Mouse (Mus musculus) liver (tissue): ENCODE results near the gene Rai14.

Experiments
- DNase-seq: peaks from one replicate; pipeline ENCODE4 v3.0.0-alpha.2; 2020; ENCODE audit warnings: mixed read lengths

Gene Rai14

GRCm38 (mm10) chr15:10646297-10646696 lies 68.1 kb downstream of the Rai14 start:
- DNase-seq: no peak

GRCm38 (mm10) chr15:10645101-10645500 lies 69.3 kb downstream of the Rai14 start:
- DNase-seq: no peak

- no peak for DNase-seq
Observed at GRCm38 (mm10) chr15:10643819-10644218, 70.6 kb downstream of the Rai14 start.

GRCm38 (mm10) chr15:10643224-10643623 lies 71.2 kb downstream of the Rai14 start:
- no peak for DNase-seq

- DNase-seq: no peak
Observed at GRCm38 (mm10) chr15:10642419-10642818, 72.0 kb downstream of the Rai14 start.

GRCm38 (mm10) chr15:10640721-10641120 lies 73.7 kb downstream of the Rai14 start:
- DNase-seq: no peak

GRCm38 (mm10) chr15:10637251-10637793 lies 77.1 kb downstream of the Rai14 start:
- no peak for DNase-seq

GRCm38 (mm10) chr15:10636844-10637243 lies 77.6 kb downstream of the Rai14 start:
- no peak for DNase-seq

GRCm38 (mm10) chr15:10635121-10635520 lies 79.3 kb downstream of the Rai14 start:
- no peak for DNase-seq

GRCm38 (mm10) chr15:10634176-10634575 lies 80.2 kb downstream of the Rai14 start:
- DNase-seq: no peak

- peak; percentile 33 for DNase-seq
Observed at GRCm38 (mm10) chr15:10633381-10633780, 81.0 kb downstream of the Rai14 start.

- no peak for DNase-seq
Observed at GRCm38 (mm10) chr15:10632581-10632980, 81.8 kb downstream of the Rai14 start.

GRCm38 (mm10) chr15:10632060-10632459 lies 82.4 kb downstream of the Rai14 start:
- no peak for DNase-seq

- DNase-seq: no peak
Observed at GRCm38 (mm10) chr15:10631541-10631940, 82.9 kb downstream of the Rai14 start.

- no peak for DNase-seq
Observed at GRCm38 (mm10) chr15:10628980-10629346, 85.5 kb downstream of the Rai14 start.

GRCm38 (mm10) chr15:10628131-10628979 lies 86.1 kb downstream of the Rai14 start:
- no peak for DNase-seq

GRCm38 (mm10) chr15:10623571-10624227 lies 90.7 kb downstream of the Rai14 start:
- peak; percentile 25 for DNase-seq

- DNase-seq: no peak
Observed at GRCm38 (mm10) chr15:10621194-10621593, 93.2 kb downstream of the Rai14 start.

- DNase-seq: no peak
Observed at GRCm38 (mm10) chr15:10619678-10620077, 94.7 kb downstream of the Rai14 start.

GRCm38 (mm10) chr15:10618276-10618675 lies 96.1 kb downstream of the Rai14 start:
- DNase-seq: no peak

GRCm38 (mm10) chr15:10616001-10616400 lies 98.4 kb downstream of the Rai14 start:
- DNase-seq: no peak

- DNase-seq: no peak
Observed at GRCm38 (mm10) chr15:10611040-10611439, 103.4 kb downstream of the Rai14 start.

GRCm38 (mm10) chr15:10609107-10609506 lies 105.3 kb downstream of the Rai14 start:
- DNase-seq: no peak

GRCm38 (mm10) chr15:10608508-10609098 lies 105.8 kb downstream of the Rai14 start:
- no peak for DNase-seq
